Mouse (Mus musculus) forebrain, embryonic 11.5 days (tissue): ENCODE measurements around the gene Ctdnep1. TPM values are rescaled to one million over a fixed set of nuclear protein-coding genes. Genes with fewer than 3 reads are reported as not detected.
A peak's percentile ranks its signal among the peaks of the same experiment; 100 is the strongest.
"Not testable (repeated sequence)": the region's sequence is repeated elsewhere in the genome, so short reads cannot be mapped to it uniquely, and the experiment has no call there.

ENCODE experiments used
- ATAC-seq: fragments of 200-750 bp; cut with Nextera tagmentation; replicated peaks from 2 replicates; pipeline ENCODE4 v1.8.0; 2017; ENCODE audit warnings: moderate TSS enrichment; ENCODE audit not compliant: low FRiP score
- DNase-seq: peaks from one replicate; pipeline ENCODE4 v3.0.0-alpha.2; 2017; ENCODE audit warnings: low spot score
- H3K27ac ChIP-seq: fragments of 300-500 bp; sonication (generic); 2 replicates; pipeline ENCODE4 v1.5.1; 2014; ENCODE audit warnings: low read depth, low read length
- H3K27me3 ChIP-seq: fragments of 300-500 bp; sonication (generic); 2 replicates; pipeline ENCODE4 v1.6.1; 2014; ENCODE audit warnings: mild to moderate bottlenecking, low read length, mixed read lengths; ENCODE audit not compliant: control insufficient read depth, insufficient read depth
- H3K36me3 ChIP-seq: fragments of 300-500 bp; sonication (generic); 2 replicates; pipeline ENCODE4 v1.6.1; 2014; ENCODE audit warnings: mild to moderate bottlenecking, low read length, moderate library complexity, mixed read lengths; ENCODE audit not compliant: control insufficient read depth, insufficient read depth
- H3K4me1 ChIP-seq: fragments of 300-500 bp; sonication (generic); replicated peaks from 2 replicates; pipeline ENCODE4 v1.6.1; 2014; ENCODE audit warnings: low read length, mixed read lengths; ENCODE audit not compliant: control insufficient read depth, insufficient read depth
- H3K4me2 ChIP-seq: fragments of 300-500 bp; sonication (generic); 2 replicates; pipeline ENCODE4 v1.6.1; 2014; ENCODE audit warnings: low read depth, mild to moderate bottlenecking, low read length, moderate library complexity, mixed read lengths; ENCODE audit not compliant: severe bottlenecking
- H3K4me3 ChIP-seq: fragments of 300-500 bp; sonication (generic); 2 replicates; pipeline ENCODE4 v1.5.1; 2014; ENCODE audit warnings: low read depth, low read length
- H3K9ac ChIP-seq: fragments of 300-500 bp; sonication (generic); 2 replicates; pipeline ENCODE4 v1.6.1; 2014; ENCODE audit warnings: low read length
- H3K9me3 ChIP-seq: fragments of 300-500 bp; sonication (generic); 2 replicates; pipeline ENCODE4 v1.6.1; 2016; ENCODE audit warnings: low read length, mixed read lengths; ENCODE audit not compliant: control insufficient read depth
- whole genome bisulfite sequencing: fragments of 180-500 bp; shearing (Covaris S2); extraction: QIAGEN DNeasy Blood & Tissue Kit; methylation state at CpG from one replicate; pipeline ENCODE4 v1.1.7; 2014; 5-methylcytosine and 5-hydroxymethylcytosine counted together
- polyA plus RNA-seq: library from polyadenylated mRNA; unstranded; fragments of >200 nt; fragmentation: Nextera tagmentation; extraction: Ambion mirVana; gene quantifications from 2 replicates; pipeline ENCODE4 v1.2.1, GENCODE M21; 2014

Gene Ctdnep1
- polyA plus RNA-seq, 1 experiment from 2014 or later, result 20.4 TPM

DNA sequence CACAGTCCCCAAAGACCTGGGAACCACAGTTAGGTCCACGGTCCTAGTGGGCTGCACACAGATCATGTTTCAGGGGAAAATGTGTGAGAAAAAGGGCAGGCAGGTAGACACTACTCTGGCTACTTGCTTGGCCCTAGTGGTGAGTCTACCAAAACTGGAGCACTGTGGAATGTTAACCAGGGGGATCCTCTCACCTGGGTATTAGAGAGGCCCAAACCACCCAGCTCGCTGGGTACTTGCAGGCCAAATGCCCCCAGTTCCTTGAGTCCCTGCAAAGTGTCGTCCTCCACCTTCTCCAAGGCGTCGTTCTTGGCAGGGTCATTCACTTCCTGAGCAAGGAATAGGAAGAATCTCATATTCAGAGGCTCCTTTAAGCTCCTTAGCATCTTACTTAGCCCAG lies 33.1 kb downstream of the Ctdnep1 start:
- Histone ChIP-seq H3K4me1 (peaks cover 19% of the 10 kb centered on the region; the same call in 1 of the 2 replicates), H3K36me3 (peaks cover 6% of the 10 kb centered on the region), H3K4me3 (no peak overlapping the region), H3K27ac (no peak overlapping the region), H3K27me3 (no peaks in the 10 kb centered on the region), H3K4me2 (no peak overlapping the region), H3K9me3 (no peaks in the 10 kb centered on the region), H3K9ac (no peak overlapping the region)
- DNase-seq (no peak), ATAC-seq (no peak)
- 63% methylated on average over 5 of the region's 5 CpGs for WGBS

- Histone ChIP-seq H3K36me3 (peaks cover 6% of the 10 kb centered on the region), H3K27ac (0 out of 2 replicates have a peak within 1 kb of the TSS, but pooled peaks have one; percentile 20), H3K27me3 (no peaks in the 10 kb centered on the region), H3K9ac (peak within 1 kb of the TSS; percentile 64), H3K4me3 (peak within 1 kb of the TSS; percentile 50), H3K9me3 (no peaks in the 10 kb centered on the region), H3K4me1 (peaks cover 29% of the 10 kb centered on the region), H3K4me2 (peak within 1 kb of the TSS; percentile 83)
- ATAC-seq (peak; percentile 85), DNase-seq (peak; percentile 88)
- WGBS, result 1% methylated on average over 35 of the region's 35 CpGs
Observed at GRCm38 (mm10) chr11:70014880-70015558, 34.1 kb downstream of the Ctdnep1 start, which contains the start of gene Acadvl. Gene Acadvl, minus strand, starts transcription at chr11:70015411.

GRCm38 (mm10) chr11:70015677-70016076 lies 34.7 kb downstream of the Ctdnep1 start:
- Histone ChIP-seq H3K4me2 (peak overlapping the region; percentile 83), H3K4me3 (no peak overlapping the region; the same call in 1 of the 2 replicates), H3K27me3 (no peaks in the 10 kb centered on the region), H3K9ac (peak overlapping the region; percentile 64; the same call in 1 of the 2 replicates), H3K4me1 (peaks cover 35% of the 10 kb centered on the region), H3K9me3 (no peaks in the 10 kb centered on the region), H3K36me3 (peaks cover under 1% of the 10 kb centered on the region), H3K27ac (no peak overlapping the region)
- ATAC-seq (no peak), DNase-seq (no peak)
- WGBS, result 66% methylated on average over 6 of the region's 6 CpGs

DNA sequence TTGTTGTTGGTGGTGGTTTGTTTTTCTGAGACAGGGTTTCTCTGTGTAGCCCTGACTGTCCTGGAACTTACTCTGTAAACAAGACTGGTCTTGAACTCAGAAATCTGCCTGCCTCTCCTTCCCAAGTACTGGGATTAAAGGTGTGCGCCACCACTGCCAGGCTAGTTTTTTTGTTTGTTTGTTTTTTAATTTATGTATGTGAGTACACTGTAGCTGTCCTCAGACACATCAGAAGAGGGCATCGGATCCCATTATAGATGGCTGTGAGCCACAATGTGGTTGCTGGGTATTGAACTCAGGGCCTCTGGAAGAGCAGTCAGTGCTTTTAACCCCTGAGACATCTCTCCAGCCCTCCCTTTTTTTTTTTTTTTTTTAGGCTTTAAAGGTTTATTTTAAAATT lies 35.2 kb downstream of the Ctdnep1 start:
- H3K27me3 ChIP-seq, DNase-seq, H3K4me3 ChIP-seq, H3K9me3 ChIP-seq, H3K27ac ChIP-seq, H3K4me2 ChIP-seq, H3K9ac ChIP-seq, H3K36me3 ChIP-seq, ATAC-seq: not testable (repeated sequence)
- 83% methylated on average over 2 of the region's 2 CpGs for WGBS
- H3K4me1 ChIP-seq, result peaks cover 35% of the 10 kb centered on the region

DNA sequence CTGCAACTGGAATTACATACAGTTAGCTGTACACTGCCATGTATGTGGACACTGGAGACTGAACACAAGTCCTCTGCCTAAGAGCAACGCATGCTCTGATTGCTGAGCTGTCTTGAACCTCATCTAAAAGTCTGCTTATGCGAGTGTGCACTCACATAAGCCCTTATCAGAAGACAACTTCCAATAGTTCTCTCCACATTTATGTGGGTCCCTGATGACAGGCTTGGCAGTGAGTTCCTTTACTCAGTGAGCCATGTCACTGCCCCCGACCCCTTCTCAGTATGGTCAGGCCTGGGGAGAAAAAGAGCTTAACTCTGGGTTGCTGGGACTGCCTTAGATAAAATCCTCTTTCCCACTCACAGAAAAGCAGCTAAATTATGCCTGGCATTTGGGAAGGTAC lies 35.7 kb downstream of the Ctdnep1 start, which contains the start of gene Dlg4:
Dlg4 (plus strand) TSS at position 274 of the 400 bp plus-strand sequence.
- peak within 1 kb of the TSS; percentile 53; the same call in 1 of the 2 replicates for H3K27ac ChIP-seq
- WGBS, result 70% methylated on average over 3 of the region's 3 CpGs
- H3K9ac ChIP-seq, result peak within 1 kb of the TSS; percentile 78
- H3K27me3 ChIP-seq, result no peaks in the 10 kb centered on the region
- H3K4me1 ChIP-seq, result peaks cover 35% of the 10 kb centered on the region
- peak within 1 kb of the TSS; percentile 62 for H3K4me3 ChIP-seq
- no peaks in the 10 kb centered on the region for H3K9me3 ChIP-seq
- no peak for ATAC-seq
- H3K36me3 ChIP-seq, result no peaks in the 10 kb centered on the region; the same call in 1 of the 2 replicates
- H3K4me2 ChIP-seq, result peak within 1 kb of the TSS; percentile 65
- DNase-seq, result no peak

DNA sequence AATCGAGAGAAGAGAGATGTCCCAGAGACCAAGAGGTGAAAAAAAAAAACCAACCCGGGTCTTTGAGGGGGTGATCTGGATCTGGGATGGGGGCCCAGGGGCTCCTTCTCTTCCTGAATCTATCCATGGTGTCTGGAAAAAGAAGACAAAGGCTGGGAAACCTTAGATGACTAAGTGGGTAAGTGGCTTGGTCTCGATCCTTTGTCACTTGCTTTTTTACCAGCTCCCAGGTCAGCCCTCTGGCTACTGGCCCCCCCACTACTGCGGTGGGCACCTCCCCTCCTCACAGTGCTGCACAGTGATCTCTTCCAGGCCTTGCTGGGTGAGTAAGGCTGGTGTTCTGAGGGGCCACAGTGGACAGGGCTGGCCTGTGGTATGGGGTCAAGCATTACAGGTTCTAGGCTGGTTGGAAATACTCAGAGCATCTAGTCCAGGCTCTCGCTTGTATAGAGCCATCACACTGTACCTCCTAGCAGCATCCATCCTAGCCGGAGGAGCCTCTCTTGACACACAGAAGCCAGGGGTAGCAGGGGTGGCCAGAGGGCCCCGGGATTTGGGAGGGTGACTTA lies 36.3 kb downstream of the Ctdnep1 start:
- WGBS, result 31% methylated on average over 7 of the region's 7 CpGs
- Histone ChIP-seq H3K4me3 (no peak overlapping the region), H3K36me3 (no peaks in the 10 kb centered on the region; the same call in 1 of the 2 replicates), H3K9ac (peak overlapping the region; percentile 39), H3K4me1 (peaks cover 39% of the 10 kb centered on the region), H3K4me2 (peak overlapping the region; percentile 65; the same call in 1 of the 2 replicates), H3K9me3 (no peaks in the 10 kb centered on the region), H3K27me3 (no peaks in the 10 kb centered on the region), H3K27ac (0 out of 2 replicates have a peak overlapping the region, but pooled peaks have one; percentile 13)
- ATAC-seq (no peak), DNase-seq (no peak)

DNA sequence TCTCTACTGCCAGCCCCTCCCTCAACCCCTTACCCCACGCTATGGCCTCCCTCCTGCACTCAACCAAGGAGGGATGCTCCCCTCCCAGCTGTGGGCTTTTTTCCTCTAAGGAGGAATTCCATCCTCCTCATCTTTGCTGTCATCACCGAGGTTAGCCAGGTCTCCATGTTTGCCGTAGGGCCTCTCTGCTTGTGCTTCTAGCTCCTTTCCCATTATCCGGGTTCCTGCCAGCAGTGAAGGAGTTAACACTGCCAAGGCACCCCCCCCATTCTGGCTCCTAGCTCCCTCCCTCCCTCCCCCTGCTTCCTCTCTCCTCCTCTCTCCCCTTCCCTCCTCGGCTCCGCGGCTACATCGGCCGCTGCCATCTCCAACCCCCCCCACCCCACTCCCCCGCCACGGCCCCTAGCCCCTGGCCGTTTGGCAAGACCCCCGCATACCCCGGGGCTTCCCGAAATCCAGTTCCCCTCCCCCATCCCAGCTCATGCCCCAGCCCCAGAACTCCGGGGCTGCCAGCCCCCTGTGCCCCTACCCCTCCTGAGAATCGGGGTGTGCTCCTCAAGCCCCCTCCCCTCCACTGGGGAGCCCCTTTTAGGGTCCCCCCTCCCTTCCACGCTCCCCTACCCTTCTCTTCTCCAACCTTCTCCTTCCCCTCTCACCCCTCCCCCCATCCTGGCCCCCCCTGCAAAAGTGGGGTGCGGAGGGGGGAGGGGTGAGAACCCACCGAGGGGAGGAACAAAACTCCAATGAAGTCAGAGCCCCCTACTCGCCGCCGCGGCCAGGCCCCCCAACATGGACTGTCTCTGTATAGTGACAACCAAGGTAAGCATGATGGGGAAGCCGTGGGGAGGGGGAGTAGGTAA lies 37.4 kb downstream of the Ctdnep1 start:
- peak overlapping the region; percentile 67 for H3K27ac ChIP-seq
- peaks cover 42% of the 10 kb centered on the region for H3K4me1 ChIP-seq
- 1% methylated on average over 23 of the region's 25 CpGs for WGBS
- no peaks in the 10 kb centered on the region for H3K36me3 ChIP-seq
- ATAC-seq (no peak), DNase-seq (peak; percentile 87)
- no peaks in the 10 kb centered on the region for H3K27me3 ChIP-seq
- H3K4me3 ChIP-seq, result peak overlapping the region; percentile 62
- peak overlapping the region; percentile 78 for H3K9ac ChIP-seq
- peak overlapping the region; percentile 65 for H3K4me2 ChIP-seq
- H3K9me3 ChIP-seq, result no peaks in the 10 kb centered on the region

- Histone ChIP-seq H3K4me3 (peak overlapping the region; percentile 62), H3K27ac (peak overlapping the region; percentile 90; the same call in 1 of the 2 replicates), H3K9me3 (no peaks in the 10 kb centered on the region), H3K27me3 (no peaks in the 10 kb centered on the region), H3K4me1 (peaks cover 48% of the 10 kb centered on the region), H3K9ac (peak overlapping the region; percentile 20), H3K4me2 (peak overlapping the region; percentile 65), H3K36me3 (no peaks in the 10 kb centered on the region)
- no peak for ATAC-seq
- DNase-seq, result peak; percentile 55
- WGBS, result 14% methylated on average over 2 of the region's 2 CpGs
Observed at GRCm38 (mm10) chr11:70019495-70020021, 38.6 kb downstream of the Ctdnep1 start.
